Mouse (Mus musculus): ENCODE results near the gene Grap2.

DNA sequence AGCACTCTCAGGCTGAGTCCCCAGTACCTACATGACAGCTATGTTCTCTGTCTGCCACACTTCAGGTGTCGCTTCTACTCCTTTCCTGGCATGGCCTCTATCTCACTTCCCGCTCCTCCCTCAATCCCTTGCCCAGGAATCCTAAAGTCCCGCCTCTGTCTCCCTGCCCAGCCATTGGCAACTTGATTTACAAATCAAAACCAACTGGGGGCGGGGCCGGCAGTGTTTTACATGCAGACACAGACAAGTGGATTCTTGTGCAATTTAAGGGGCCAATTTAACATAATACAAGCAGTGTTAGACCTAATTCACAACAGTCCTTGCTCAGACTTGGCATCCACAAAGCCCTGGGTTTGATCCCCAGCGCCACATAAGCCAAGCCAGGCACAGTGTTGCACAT, 31.6 kb downstream of the Grap2 start:
- TF ChIP-seq CTCF (IDR thresholded peaks at IDR 0.05; ENCODE audit: low read depth) = no peak
- TF ChIP-seq EP300 (IDR thresholded peaks at IDR 0.05; ENCODE audit: low read depth) = no peak

All from liver, postnatal 0 days (tissue).